24 mouse cellular contexts compared by ENCODE assay signal in genomic region chr6:31305736-31306135, GRCm38 (mm10).
"Had no signal": no experiment of that assay in that cellular context is flagged by ENCODE, and none has a peak within 500 bp of the region (broad histone marks: within the 10 kb centered on the region; RNA-seq: fewer than 3 reads in every experiment).

No protein-coding gene starts in this region.

- DNase-seq: gastrocnemius, postnatal 25 days; heart, adult 18-20 months; heart, postnatal 10 days; heart, postnatal 4 days; kidney, adult 18-20 months; kidney, adult 8-10 months; kidney, postnatal 10 days; kidney, postnatal 25 days; kidney, postnatal 4 days; layer of hippocampus, adult 9-11 months; liver; liver, embryonic 13.5 days had no signal

- H3K27ac ChIP-seq: heart, embryonic 10.5 days; hindbrain, embryonic 10.5 days; hindbrain, embryonic 12.5 days; hindbrain, embryonic 14.5 days; intestine, embryonic 15.5 days; limb, embryonic 10.5 days; limb, embryonic 12.5 days; liver, embryonic 13.5 days; liver, embryonic 15.5 days had no signal

- H3K4me1 ChIP-seq: heart, embryonic 10.5 days; hindbrain, embryonic 10.5 days; hindbrain, embryonic 12.5 days; intestine, embryonic 15.5 days; limb, embryonic 10.5 days; limb, embryonic 12.5 days; liver, embryonic 13.5 days; liver, embryonic 15.5 days had no signal

- H3K4me3 ChIP-seq: heart, embryonic 10.5 days; heart, embryonic 12.5 days; hindbrain, embryonic 10.5 days; hindbrain, embryonic 12.5 days; intestine, embryonic 15.5 days; limb, embryonic 10.5 days; limb, embryonic 12.5 days; liver, embryonic 13.5 days; liver, embryonic 15.5 days had no signal

- ATAC-seq: hindbrain, embryonic 16.5 days; inflammation-experienced regulatory T-cells, adult 6 months; intestine, embryonic 15.5 days; intestine, postnatal 0 days had no signal
